Comparison of ENCODE assay signal across 16 mouse cellular contexts in genomic region chr13:44921095-44921494, GRCm38 (mm10).
DNase-seq lines count a peak whose midpoint lies in the region; ATAC-seq lines count a peak whose summit lies in the region.
"Had no signal": no experiment of that assay in that cellular context is flagged by ENCODE, and none has a peak within 500 bp of the region (broad histone marks: within the 10 kb centered on the region; RNA-seq: fewer than 3 reads in every experiment).

No protein-coding gene starts in this region.

- intact Hi-C loops in heart, postnatal 36 days (cut with DNase I), result no loop called here

- peak; percentile 87 for DNase-seq in heart, adult 11 months
- no peak for DNase-seq in heart, postnatal 36 days
- peak; percentile 23 for DNase-seq in right cerebral cortex, postnatal 25 days
- no peak for DNase-seq in right cerebral cortex, postnatal 36 days (ENCODE audit: low spot score in 2 of 2)
- peak; percentile 40 to 56 for DNase-seq in layer of hippocampus, postnatal 10 days (ENCODE audit: low spot score in 2 of 2)
- no peak for DNase-seq in ovary, postnatal 10 days (ENCODE audit: low spot score)
- DNase-seq: adrenal gland, adult 2 months; kidney, adult 2 months; kidney, postnatal 25 days; left cerebral cortex, postnatal 4 days; lung, postnatal 10 days; right cerebral cortex, postnatal 4 days; thymus, adult 18-20 months had no signal

- no peak for ATAC-seq in granulocyte monocyte progenitor cell, adult 5-6 weeks (replicated peaks; ENCODE audit: poor library complexity, severe bottlenecking)
- ATAC-seq: hindbrain, embryonic 16.5 days; liver, embryonic 12.5 days had no signal

Comparison
In these comparisons a context has a peak if more than half of its experiments do, and no peak if none do; other contexts are left out.
1. DNase-seq: peak in heart, adult 11 months (single experiment), right cerebral cortex, postnatal 25 days (single experiment) and layer of hippocampus, postnatal 10 days (2 of 2); none in heart, postnatal 36 days (0 of 2), right cerebral cortex, postnatal 36 days (0 of 2) and ovary, postnatal 10 days (single experiment).